Mouse (Mus musculus) heart, adult 2 months (tissue): ENCODE measurements at regions not wholly inside any gene's neighbourhood (a gene's known extent, or its start where the extent isn't known, plus 50 kb on each side); places are given as distances from the start of the nearest gene placed in this dataset.

Experiments
- CTCF ChIP-seq: fragments of 200-600 bp; IDR thresholded peaks from 2 replicates; pipeline ENCODE4 v1.8.1; 2022; ENCODE audit warnings: antibody characterized with exemption, mild to moderate bottlenecking, moderate library complexity
- POLR2A ChIP-seq: fragments of 200-500 bp; IDR thresholded peaks from 2 replicates; pipeline ENCODE4 v1.6.1; 2011; ENCODE audit warnings: mild to moderate bottlenecking, low read depth, low read length, control low read depth; ENCODE audit not compliant: insufficient read depth

- TF ChIP-seq POLR2A (no peak), CTCF (no peak)
These were observed 63.9 kb upstream of the Tet2 start for GRCm38 (mm10) chr3:133608845-133609261.
